Mouse (Mus musculus) liver, embryonic 16.5 days (tissue): ENCODE results near the gene Mpeg1. TPM values are rescaled to one million over a fixed set of nuclear protein-coding genes. Genes with fewer than 3 reads are reported as not detected.

ENCODE experiments used
- ATAC-seq: fragments of 200-750 bp; cut with Nextera tagmentation; 2 replicates; pipeline ENCODE4 v1.8.0; 2017; ENCODE audit warnings: low read depth, mild to moderate bottlenecking, moderate number of reproducible peaks, moderate library complexity
- H3K27ac ChIP-seq: fragments of 300-500 bp; sonication (generic); 2 replicates; pipeline ENCODE4 v1.5.1; 2014; ENCODE audit warnings: mild to moderate bottlenecking, low read length
- H3K27me3 ChIP-seq: fragments of 300-500 bp; sonication (generic); 2 replicates; pipeline ENCODE4 v1.6.1; 2014; ENCODE audit warnings: low read depth, low read length, mixed read lengths; ENCODE audit not compliant: control insufficient read depth, insufficient read depth
- H3K36me3 ChIP-seq: fragments of 300-500 bp; sonication (generic); 2 replicates; pipeline ENCODE4 v1.6.1; 2014; ENCODE audit warnings: mild to moderate bottlenecking; ENCODE audit not compliant: control insufficient read depth, insufficient read depth
- H3K4me1 ChIP-seq: fragments of 300-500 bp; sonication (generic); 2 replicates; pipeline ENCODE4 v1.6.1; 2014; ENCODE audit warnings: low read depth, low read length, mixed read lengths; ENCODE audit not compliant: control insufficient read depth
- H3K4me2 ChIP-seq: fragments of 300-500 bp; sonication (generic); 2 replicates; pipeline ENCODE4 v1.6.1; 2014; ENCODE audit warnings: low read depth, low read length, mixed read lengths
- H3K4me3 ChIP-seq: fragments of 300-500 bp; sonication (generic); 2 replicates; pipeline ENCODE4 v1.5.1; 2014; ENCODE audit warnings: low read depth, mild to moderate bottlenecking, low read length
- H3K9ac ChIP-seq: fragments of 300-500 bp; sonication (generic); 2 replicates; pipeline ENCODE4 v1.6.1; 2014; ENCODE audit warnings: low read depth, low read length
- H3K9me3 ChIP-seq: fragments of 300-500 bp; sonication (generic); replicated peaks from 2 replicates; pipeline ENCODE4 v1.6.1; 2016; ENCODE audit warnings: low read length; ENCODE audit not compliant: control insufficient read depth
- WGBS: fragments of 180-500 bp; shearing (Covaris S2); extraction: QIAGEN DNeasy Blood & Tissue Kit; methylation state at CpG from one replicate; pipeline ENCODE4 v1.1.7; 2014; ENCODE audit not compliant: insufficient replicate concordance; 5-methylcytosine and 5-hydroxymethylcytosine counted together
- polyA plus RNA-seq: library from polyadenylated mRNA; unstranded; fragments of >200 nt; fragmentation: Nextera tagmentation; extraction: Ambion mirVana; gene quantifications from 2 replicates; pipeline ENCODE4 v1.2.1, GENCODE M21; 2015

Mpeg1 gene
- polyA plus RNA-seq, 1 experiment from 2014 or later: 2.3 TPM

- Histone ChIP-seq H3K27me3 (peaks cover 2% of the 10 kb centered on the region), H3K4me2 (no peak overlapping the region), H3K27ac (no peak overlapping the region), H3K4me3 (no peak overlapping the region), H3K36me3 (no peaks in the 10 kb centered on the region), H3K4me1 (no peaks in the 10 kb centered on the region), H3K9ac (no peak overlapping the region), H3K9me3 (no peaks in the 10 kb centered on the region)
- ATAC-seq: no peak
- 54% methylated on average over 3 of the region's 3 CpGs for WGBS
These were observed 34.5 kb downstream of the Mpeg1 start for GRCm38 (mm10) chr19:12494972-12495535.

- no peak for ATAC-seq
- Histone ChIP-seq H3K27me3 (peaks cover 14% of the 10 kb centered on the region), H3K9me3 (no peaks in the 10 kb centered on the region), H3K4me1 (no peaks in the 10 kb centered on the region), H3K27ac (no peak overlapping the region), H3K4me2 (no peak overlapping the region), H3K36me3 (no peaks in the 10 kb centered on the region), H3K4me3 (no peak overlapping the region), H3K9ac (no peak overlapping the region)
- 62% methylated on average over 2 of the region's 2 CpGs for WGBS
These were observed 35.7 kb downstream of the Mpeg1 start for GRCm38 (mm10) chr19:12496241-12496640.

GRCm38 (mm10) chr19:12497909-12498308, 37.3 kb downstream of the Mpeg1 start:
- no peaks in the 10 kb centered on the region for H3K9me3 ChIP-seq
- WGBS: 49% methylated on average over 2 of the region's 2 CpGs
- H3K27me3 ChIP-seq: peaks cover 19% of the 10 kb centered on the region
- no peak overlapping the region for H3K4me3 ChIP-seq
- H3K4me1 ChIP-seq: no peaks in the 10 kb centered on the region
- no peak for ATAC-seq
- no peak overlapping the region for H3K27ac ChIP-seq
- H3K4me2 ChIP-seq: no peak overlapping the region
- H3K36me3 ChIP-seq: no peaks in the 10 kb centered on the region
- no peak overlapping the region for H3K9ac ChIP-seq

GRCm38 (mm10) chr19:12498321-12498720, 37.7 kb downstream of the Mpeg1 start:
- WGBS: 61% methylated on average over 4 of the region's 4 CpGs
- ATAC-seq: no peak

GRCm38 (mm10) chr19:12498941-12499340, 38.4 kb downstream of the Mpeg1 start:
- Histone ChIP-seq H3K36me3 (no peaks in the 10 kb centered on the region), H3K27me3 (peaks cover 19% of the 10 kb centered on the region), H3K9ac (no peak overlapping the region), H3K9me3 (no peaks in the 10 kb centered on the region), H3K4me1 (no peaks in the 10 kb centered on the region), H3K27ac (no peak overlapping the region), H3K4me3 (no peak overlapping the region), H3K4me2 (no peak overlapping the region)
- ATAC-seq: no peak
- WGBS: 67% methylated on average over 1 of the region's 1 CpGs

More at GRCm38 (mm10) chr19:12498321-12498720, 37.7 kb downstream of the Mpeg1 start:
- no peak overlapping the region for H3K4me3 ChIP-seq
- H3K4me1 ChIP-seq: no peaks in the 10 kb centered on the region
- no peak overlapping the region for H3K9ac ChIP-seq
- no peak overlapping the region for H3K4me2 ChIP-seq
- peaks cover 19% of the 10 kb centered on the region for H3K27me3 ChIP-seq
- H3K27ac ChIP-seq: no peak overlapping the region
- H3K36me3 ChIP-seq: no peaks in the 10 kb centered on the region
- H3K9me3 ChIP-seq: no peaks in the 10 kb centered on the region

- 42% methylated on average over 2 of the region's 2 CpGs for WGBS
- no peak overlapping the region for H3K4me2 ChIP-seq
- no peaks in the 10 kb centered on the region for H3K36me3 ChIP-seq
- no peak overlapping the region; the same call in 1 of the 2 replicates for H3K4me3 ChIP-seq
- peaks cover 19% of the 10 kb centered on the region for H3K27me3 ChIP-seq
- ATAC-seq: no peak
- H3K27ac ChIP-seq: no peak overlapping the region
- no peaks in the 10 kb centered on the region for H3K9me3 ChIP-seq
- no peaks in the 10 kb centered on the region for H3K4me1 ChIP-seq
- no peak overlapping the region for H3K9ac ChIP-seq
These were observed 38.9 kb downstream of the Mpeg1 start for GRCm38 (mm10) chr19:12499485-12499884.

GRCm38 (mm10) chr19:12500124-12500523, 39.5 kb downstream of the Mpeg1 start:
- Histone ChIP-seq H3K36me3 (no peaks in the 10 kb centered on the region), H3K4me2 (peak overlapping the region; percentile 68), H3K4me1 (no peaks in the 10 kb centered on the region), H3K27me3 (peaks cover 19% of the 10 kb centered on the region), H3K27ac (no peak overlapping the region), H3K9me3 (no peaks in the 10 kb centered on the region), H3K4me3 (peak overlapping the region; percentile 65), H3K9ac (no peak overlapping the region)
- 15% methylated on average over 3 of the region's 3 CpGs for WGBS
- no peak for ATAC-seq

GRCm38 (mm10) chr19:12500881-12501311, 40.3 kb downstream of the Mpeg1 start:
- Histone ChIP-seq H3K36me3 (no peaks in the 10 kb centered on the region), H3K9ac (peak overlapping the region; percentile 59), H3K4me2 (peak overlapping the region; percentile 68), H3K27me3 (peaks cover 19% of the 10 kb centered on the region), H3K4me3 (peak overlapping the region; percentile 65), H3K9me3 (no peaks in the 10 kb centered on the region), H3K27ac (peak overlapping the region; percentile 80), H3K4me1 (no peaks in the 10 kb centered on the region)
- 1% methylated on average over 38 of the region's 38 CpGs for WGBS
- peak; percentile 32 for ATAC-seq

GRCm38 (mm10) chr19:12501370-12502347, 41.1 kb downstream of the Mpeg1 start, which contains the start of gene Dtx4:
Gene Dtx4 (minus strand): TSS chr19:12501454.
- Histone ChIP-seq H3K9me3 (no peaks in the 10 kb centered on the region), H3K27ac (peak within 1 kb of the TSS; percentile 80), H3K4me3 (peak within 1 kb of the TSS; percentile 65), H3K4me2 (peak within 1 kb of the TSS; percentile 68), H3K9ac (peak within 1 kb of the TSS; percentile 59), H3K27me3 (peaks cover 19% of the 10 kb centered on the region), H3K4me1 (no peaks in the 10 kb centered on the region), H3K36me3 (no peaks in the 10 kb centered on the region)
- ATAC-seq: peak; percentile 88
- under 1% methylated on average over 79 of the region's 80 CpGs for WGBS
